Mouse (Mus musculus): Measurements from ENCODE around the gene Ier5. TPM values are rescaled to one million over a fixed set of nuclear protein-coding genes. Genes with fewer than 3 reads are reported as not detected.
A peak's percentile ranks its signal among the peaks of the same experiment; 100 is the strongest.

Gene Ier5
- polyA plus RNA-seq, 1 experiment from 2014 or later = 7.3 TPM

- Histone ChIP-seq H3K9me3 (replicated peaks; ENCODE audit: control insufficient read depth, low read length) (no peaks in the 10 kb centered on the region), H3K4me1 (ENCODE audit: control insufficient read depth, insufficient read depth, low read length) (peaks cover 27% of the 10 kb centered on the region), H3K27ac (ENCODE audit: low read depth, low read length) (no peak overlapping the region), H3K4me3 (ENCODE audit: low read depth, low read length) (no peak overlapping the region), H3K27me3 (ENCODE audit: control insufficient read depth, insufficient read depth, low read length) (no peaks in the 10 kb centered on the region), H3K9ac (ENCODE audit: low read depth, low read length) (no peak overlapping the region; the same call in 1 of the 2 replicates), H3K4me2 (no peak overlapping the region), H3K36me3 (ENCODE audit: control insufficient read depth, insufficient read depth, low read length) (no peaks in the 10 kb centered on the region)
- ATAC-seq (replicated peaks; ENCODE audit: insufficient number of reproducible peaks, low FRiP score, low TSS enrichment) = no peak
- WGBS (ENCODE audit: insufficient replicate concordance) = 36% methylated on average over 4 of the region's 4 CpGs
Measured at GRCm38 (mm10) chr1:155108412-155108811, 9.0 kb upstream of the Ier5 start.

GRCm38 (mm10) chr1:155107843-155108242 is 8.4 kb upstream of the Ier5 start:
- H3K9ac ChIP-seq (ENCODE audit: low read depth, low read length) = no peak overlapping the region

GRCm38 (mm10) chr1:155106310-155106709 is 6.9 kb upstream of the Ier5 start:
- no peaks in the 10 kb centered on the region for H3K9me3 ChIP-seq (replicated peaks; ENCODE audit: control insufficient read depth, low read length)
- H3K4me3 ChIP-seq (ENCODE audit: low read depth, low read length) = no peak overlapping the region
- H3K36me3 ChIP-seq (ENCODE audit: control insufficient read depth, insufficient read depth, low read length) = no peaks in the 10 kb centered on the region
- ATAC-seq (replicated peaks; ENCODE audit: insufficient number of reproducible peaks, low FRiP score, low TSS enrichment) = no peak
- H3K27me3 ChIP-seq (ENCODE audit: control insufficient read depth, insufficient read depth, low read length) = no peaks in the 10 kb centered on the region
- H3K4me1 ChIP-seq (ENCODE audit: control insufficient read depth, insufficient read depth, low read length) = peaks cover 19% of the 10 kb centered on the region
- no peak overlapping the region for H3K27ac ChIP-seq (ENCODE audit: low read depth, low read length)
- WGBS (ENCODE audit: insufficient replicate concordance) = 63% methylated on average over 1 of the region's 1 CpGs
- no peak overlapping the region for H3K4me2 ChIP-seq
- H3K9ac ChIP-seq (ENCODE audit: low read depth, low read length) = no peak overlapping the region

More at GRCm38 (mm10) chr1:155107843-155108242, 8.4 kb upstream of the Ier5 start:
- H3K36me3 ChIP-seq (ENCODE audit: control insufficient read depth, insufficient read depth, low read length) = no peaks in the 10 kb centered on the region
- H3K4me3 ChIP-seq (ENCODE audit: low read depth, low read length) = no peak overlapping the region
- no peaks in the 10 kb centered on the region for H3K9me3 ChIP-seq (replicated peaks; ENCODE audit: control insufficient read depth, low read length)
- H3K27ac ChIP-seq (ENCODE audit: low read depth, low read length) = no peak overlapping the region
- peaks cover 27% of the 10 kb centered on the region for H3K4me1 ChIP-seq (ENCODE audit: control insufficient read depth, insufficient read depth, low read length)
- 41% methylated on average over 5 of the region's 5 CpGs for WGBS (ENCODE audit: insufficient replicate concordance)
- no peak for ATAC-seq (replicated peaks; ENCODE audit: insufficient number of reproducible peaks, low FRiP score, low TSS enrichment)
- H3K27me3 ChIP-seq (ENCODE audit: control insufficient read depth, insufficient read depth, low read length) = no peaks in the 10 kb centered on the region
- no peak overlapping the region for H3K4me2 ChIP-seq

- Histone ChIP-seq H3K36me3 (ENCODE audit: control insufficient read depth, insufficient read depth, low read length) (no peaks in the 10 kb centered on the region), H3K27me3 (ENCODE audit: control insufficient read depth, insufficient read depth, low read length) (no peaks in the 10 kb centered on the region), H3K9me3 (replicated peaks; ENCODE audit: control insufficient read depth, low read length) (no peaks in the 10 kb centered on the region), H3K9ac (ENCODE audit: low read depth, low read length) (no peak overlapping the region), H3K4me1 (ENCODE audit: control insufficient read depth, insufficient read depth, low read length) (peaks cover 9% of the 10 kb centered on the region), H3K4me3 (ENCODE audit: low read depth, low read length) (no peak overlapping the region), H3K27ac (ENCODE audit: low read depth, low read length) (no peak overlapping the region), H3K4me2 (no peak overlapping the region)
- no peak for ATAC-seq (replicated peaks; ENCODE audit: insufficient number of reproducible peaks, low FRiP score, low TSS enrichment)
- WGBS (ENCODE audit: insufficient replicate concordance) = 86% methylated on average over 5 of the region's 5 CpGs
Measured at GRCm38 (mm10) chr1:155103991-155104390, 4.6 kb upstream of the Ier5 start.

- 0 out of 2 replicates have a peak, but pooled peaks cover 2% of the 10 kb centered on the region for H3K4me1 ChIP-seq (ENCODE audit: control insufficient read depth, insufficient read depth, low read length)
- no peaks in the 10 kb centered on the region for H3K36me3 ChIP-seq (ENCODE audit: control insufficient read depth, insufficient read depth, low read length)
- H3K9ac ChIP-seq (ENCODE audit: low read depth, low read length) = no peak overlapping the region
- H3K4me2 ChIP-seq = no peak overlapping the region
- WGBS (ENCODE audit: insufficient replicate concordance) = 59% methylated on average over 4 of the region's 4 CpGs
- no peak overlapping the region for H3K27ac ChIP-seq (ENCODE audit: low read depth, low read length)
- H3K9me3 ChIP-seq (replicated peaks; ENCODE audit: control insufficient read depth, low read length) = no peaks in the 10 kb centered on the region
- no peaks in the 10 kb centered on the region for H3K27me3 ChIP-seq (ENCODE audit: control insufficient read depth, insufficient read depth, low read length)
- H3K4me3 ChIP-seq (ENCODE audit: low read depth, low read length) = no peak overlapping the region
- no peak for ATAC-seq (replicated peaks; ENCODE audit: insufficient number of reproducible peaks, low FRiP score, low TSS enrichment)
Measured at GRCm38 (mm10) chr1:155102631-155103030, 3.2 kb upstream of the Ier5 start.

GRCm38 (mm10) chr1:155098486-155099279 is 753 bp downstream of the Ier5 start:
- WGBS (ENCODE audit: insufficient replicate concordance) = under 1% methylated on average over 79 of the region's 93 CpGs
- Histone ChIP-seq H3K4me2 (peak overlapping the region; percentile 85), H3K27ac (ENCODE audit: low read depth, low read length) (peak overlapping the region; percentile 90)

GRCm38 (mm10) chr1:155097931-155098485 is 1.4 kb downstream of the Ier5 start:
- WGBS (ENCODE audit: insufficient replicate concordance) = under 1% methylated on average over 33 of the region's 33 CpGs
- Histone ChIP-seq H3K27ac (ENCODE audit: low read depth, low read length) (peak overlapping the region; percentile 90), H3K9ac (ENCODE audit: low read depth, low read length) (peak overlapping the region; percentile 99), H3K27me3 (ENCODE audit: control insufficient read depth, insufficient read depth, low read length) (no peaks in the 10 kb centered on the region), H3K4me3 (ENCODE audit: low read depth, low read length) (peak overlapping the region; percentile 100), H3K4me1 (ENCODE audit: control insufficient read depth, insufficient read depth, low read length) (peaks cover 26% of the 10 kb centered on the region), H3K36me3 (ENCODE audit: control insufficient read depth, insufficient read depth, low read length) (no peaks in the 10 kb centered on the region), H3K9me3 (replicated peaks; ENCODE audit: control insufficient read depth, low read length) (no peaks in the 10 kb centered on the region), H3K4me2 (peak overlapping the region; percentile 85)
- ATAC-seq (replicated peaks; ENCODE audit: insufficient number of reproducible peaks, low FRiP score, low TSS enrichment) = peak; percentile 8; the same call in 1 of the 2 replicates

More at GRCm38 (mm10) chr1:155098486-155099279, 753 bp downstream of the Ier5 start:
- Histone ChIP-seq H3K9ac (ENCODE audit: low read depth, low read length) (peak overlapping the region; percentile 99), H3K9me3 (replicated peaks; ENCODE audit: control insufficient read depth, low read length) (no peaks in the 10 kb centered on the region), H3K36me3 (ENCODE audit: control insufficient read depth, insufficient read depth, low read length) (no peaks in the 10 kb centered on the region), H3K27me3 (ENCODE audit: control insufficient read depth, insufficient read depth, low read length) (no peaks in the 10 kb centered on the region), H3K4me1 (ENCODE audit: control insufficient read depth, insufficient read depth, low read length) (peaks cover 19% of the 10 kb centered on the region), H3K4me3 (ENCODE audit: low read depth, low read length) (peak overlapping the region; percentile 100)
- peak; percentile 41 for ATAC-seq (replicated peaks; ENCODE audit: insufficient number of reproducible peaks, low FRiP score, low TSS enrichment)

- Histone ChIP-seq H3K36me3 (ENCODE audit: control insufficient read depth, insufficient read depth, low read length) (no peaks in the 10 kb centered on the region), H3K9me3 (replicated peaks; ENCODE audit: control insufficient read depth, low read length) (no peaks in the 10 kb centered on the region), H3K9ac (ENCODE audit: low read depth, low read length) (peak overlapping the region; percentile 99), H3K27ac (ENCODE audit: low read depth, low read length) (peak overlapping the region; percentile 90), H3K4me1 (ENCODE audit: control insufficient read depth, insufficient read depth, low read length) (peaks cover 32% of the 10 kb centered on the region), H3K4me2 (peak overlapping the region; percentile 85), H3K4me3 (ENCODE audit: low read depth, low read length) (peak overlapping the region; percentile 100), H3K27me3 (ENCODE audit: control insufficient read depth, insufficient read depth, low read length) (no peaks in the 10 kb centered on the region)
- no peak for ATAC-seq (replicated peaks; ENCODE audit: insufficient number of reproducible peaks, low FRiP score, low TSS enrichment)
- WGBS (ENCODE audit: insufficient replicate concordance) = 15% methylated on average over 6 of the region's 6 CpGs
Measured at GRCm38 (mm10) chr1:155097354-155097753, 2.1 kb downstream of the Ier5 start.
